Mouse (Mus musculus) hindbrain, embryonic 16.5 days (tissue): ENCODE data around the gene Ncoa1. TPM values are rescaled to one million over a fixed set of nuclear protein-coding genes. Genes with fewer than 3 reads are reported as not detected.

Source experiments
- ATAC-seq: fragments of 200-750 bp; cut with Nextera tagmentation; 2 replicates; pipeline ENCODE4 v1.8.0; 2017; ENCODE audit warnings: moderate TSS enrichment, moderate library complexity
- H3K27ac ChIP-seq: fragments of 300-500 bp; sonication (generic); 2 replicates; pipeline ENCODE4 v1.5.1; 2014; ENCODE audit warnings: low read depth, mild to moderate bottlenecking, control low read depth, low read length, moderate library complexity
- H3K27me3 ChIP-seq: fragments of 300-500 bp; sonication (generic); replicated peaks from 2 replicates; pipeline ENCODE4 v1.6.1; 2014; ENCODE audit warnings: low read length; ENCODE audit not compliant: control insufficient read depth, insufficient read depth
- H3K36me3 ChIP-seq: fragments of 300-500 bp; sonication (generic); 2 replicates; pipeline ENCODE4 v1.6.1; 2014; ENCODE audit warnings: mild to moderate bottlenecking, low read length, moderate library complexity, mixed read lengths; ENCODE audit not compliant: control insufficient read depth, insufficient read depth
- H3K4me1 ChIP-seq: fragments of 300-500 bp; sonication (generic); 2 replicates; pipeline ENCODE4 v1.6.1; 2014; ENCODE audit warnings: low read depth, low read length; ENCODE audit not compliant: control insufficient read depth, insufficient read depth
- H3K4me2 ChIP-seq: fragments of 300-500 bp; sonication (generic); 2 replicates; pipeline ENCODE4 v1.6.1; 2014; ENCODE audit warnings: mild to moderate bottlenecking, low read length, control low read depth, moderate library complexity
- H3K4me3 ChIP-seq: fragments of 300-500 bp; sonication (generic); 2 replicates; pipeline ENCODE4 v1.5.1; 2014; ENCODE audit warnings: mild to moderate bottlenecking, low read length, control low read depth, moderate library complexity
- H3K9ac ChIP-seq: fragments of 300-500 bp; sonication (generic); 2 replicates; pipeline ENCODE4 v1.6.1; 2014; ENCODE audit warnings: low read depth, mild to moderate bottlenecking, control low read depth, low read length, moderate library complexity
- H3K9me3 ChIP-seq: fragments of 300-500 bp; sonication (generic); 2 replicates; pipeline ENCODE4 v1.6.1; 2014; ENCODE audit warnings: mild to moderate bottlenecking, low read length, moderate library complexity; ENCODE audit not compliant: control insufficient read depth
- WGBS: fragments of 180-500 bp; shearing (Covaris S2); extraction: QIAGEN DNeasy Blood & Tissue Kit; methylation state at CpG from one replicate; pipeline ENCODE4 v1.1.7; 2014; 5-methylcytosine and 5-hydroxymethylcytosine counted together
- polyA plus RNA-seq: library from polyadenylated mRNA; unstranded; fragments of >200 nt; fragmentation: Nextera tagmentation; extraction: Ambion mirVana; gene quantifications from 2 replicates; pipeline ENCODE4 v1.2.1, GENCODE M21; 2015

Gene Ncoa1
- polyA plus RNA-seq, 1 experiment from 2014 or later, result 12.4 TPM

DNA sequence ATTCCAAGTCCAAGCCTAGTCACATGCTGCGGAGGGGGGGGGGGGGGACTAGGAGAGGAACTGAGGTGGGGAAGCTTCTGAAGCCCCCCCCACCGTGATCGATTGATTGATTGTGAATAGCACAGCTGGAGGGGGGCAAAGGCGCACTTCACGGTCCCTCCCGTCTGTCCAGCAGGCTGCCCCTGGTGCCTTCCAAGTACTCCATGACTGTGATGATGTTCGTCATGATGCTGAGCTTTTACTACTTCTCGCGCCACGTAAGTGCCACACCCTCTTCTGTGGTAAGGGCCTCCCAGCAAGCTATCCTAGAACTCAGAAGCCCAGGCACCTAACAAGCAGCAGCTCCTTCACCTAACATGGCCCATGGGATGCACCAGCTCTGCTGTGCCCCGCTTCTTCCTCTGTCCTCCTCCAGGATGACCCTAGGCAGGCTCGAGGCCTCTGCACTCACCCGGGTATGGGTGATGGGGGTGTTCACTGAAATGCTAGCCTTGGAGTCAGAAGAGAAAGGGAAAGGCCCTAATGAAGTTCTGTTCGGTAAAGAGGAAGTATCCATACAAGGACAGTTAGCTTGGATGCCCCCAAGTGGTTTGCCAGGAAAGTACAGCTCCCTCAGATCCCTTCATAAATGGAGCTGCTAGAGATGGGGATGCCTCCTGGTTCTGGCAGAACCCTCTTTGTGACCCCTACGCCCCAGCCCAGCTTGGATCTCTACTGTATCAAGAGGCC, 268.4 kb downstream of the Ncoa1 start:
- no peaks in the 10 kb centered on the region for H3K9me3 ChIP-seq
- H3K36me3 ChIP-seq, result peaks cover 27% of the 10 kb centered on the region
- no peak overlapping the region for H3K4me2 ChIP-seq
- no peak overlapping the region for H3K4me3 ChIP-seq
- 77% methylated on average over 15 of the region's 15 CpGs for WGBS
- no peaks in the 10 kb centered on the region for H3K27me3 ChIP-seq
- no peak for ATAC-seq
- no peak overlapping the region for H3K27ac ChIP-seq
- no peaks in the 10 kb centered on the region for H3K4me1 ChIP-seq
- no peak overlapping the region for H3K9ac ChIP-seq

DNA sequence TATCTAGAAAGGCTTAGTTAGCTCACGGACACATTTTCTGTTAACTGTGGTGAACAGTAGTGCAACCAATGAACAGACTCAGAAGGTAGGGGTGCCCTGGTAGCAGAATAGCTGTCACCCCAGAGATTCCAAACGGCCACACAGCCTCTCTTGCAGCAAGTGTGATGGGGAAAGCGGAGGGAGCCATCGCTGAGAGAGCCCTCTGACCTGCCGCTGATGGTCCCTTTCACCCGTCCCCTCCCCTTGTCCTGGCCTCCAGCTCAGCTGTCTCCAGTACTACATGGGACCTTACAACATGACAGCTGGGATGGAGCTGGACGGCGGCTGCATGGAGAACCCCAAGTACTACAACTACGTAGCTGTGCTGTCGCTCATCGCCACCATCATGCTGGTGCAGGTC, 270.9 kb downstream of the Ncoa1 start:
- H3K36me3 ChIP-seq, result peaks cover 16% of the 10 kb centered on the region
- H3K4me3 ChIP-seq, result no peak overlapping the region
- no peaks in the 10 kb centered on the region for H3K4me1 ChIP-seq
- WGBS, result 97% methylated on average over 11 of the region's 11 CpGs
- ATAC-seq, result no peak
- no peaks in the 10 kb centered on the region for H3K27me3 ChIP-seq
- no peaks in the 10 kb centered on the region for H3K9me3 ChIP-seq
- H3K9ac ChIP-seq, result no peak overlapping the region
- no peak overlapping the region for H3K27ac ChIP-seq
- no peak overlapping the region for H3K4me2 ChIP-seq

DNA sequence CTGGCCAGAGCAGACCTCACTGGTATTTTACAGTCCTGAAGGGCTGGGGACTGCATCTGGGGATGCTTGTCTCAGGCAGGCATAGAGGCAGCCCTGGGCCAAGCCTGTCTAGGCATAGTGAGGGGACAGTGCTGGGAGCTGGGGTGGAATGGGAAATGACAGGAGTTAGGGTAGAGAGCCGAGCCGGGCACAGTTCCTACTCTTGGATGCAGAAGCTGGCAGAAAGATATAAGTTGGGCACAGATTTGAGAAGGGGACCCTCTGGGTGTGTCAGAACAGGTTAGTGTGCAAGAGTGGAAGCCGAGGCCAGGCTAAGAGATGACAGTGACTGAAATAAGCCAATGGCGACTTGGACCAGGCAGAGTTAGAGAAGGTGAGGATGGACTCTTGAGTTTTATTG, 274.8 kb downstream of the Ncoa1 start:
- Histone ChIP-seq H3K9me3 (no peaks in the 10 kb centered on the region), H3K9ac (no peak overlapping the region), H3K4me1 (no peaks in the 10 kb centered on the region), H3K36me3 (peaks cover 21% of the 10 kb centered on the region), H3K27me3 (no peaks in the 10 kb centered on the region), H3K4me3 (no peak overlapping the region), H3K4me2 (no peak overlapping the region), H3K27ac (no peak overlapping the region)
- no peak for ATAC-seq
- 90% methylated on average over 4 of the region's 4 CpGs for WGBS

DNA sequence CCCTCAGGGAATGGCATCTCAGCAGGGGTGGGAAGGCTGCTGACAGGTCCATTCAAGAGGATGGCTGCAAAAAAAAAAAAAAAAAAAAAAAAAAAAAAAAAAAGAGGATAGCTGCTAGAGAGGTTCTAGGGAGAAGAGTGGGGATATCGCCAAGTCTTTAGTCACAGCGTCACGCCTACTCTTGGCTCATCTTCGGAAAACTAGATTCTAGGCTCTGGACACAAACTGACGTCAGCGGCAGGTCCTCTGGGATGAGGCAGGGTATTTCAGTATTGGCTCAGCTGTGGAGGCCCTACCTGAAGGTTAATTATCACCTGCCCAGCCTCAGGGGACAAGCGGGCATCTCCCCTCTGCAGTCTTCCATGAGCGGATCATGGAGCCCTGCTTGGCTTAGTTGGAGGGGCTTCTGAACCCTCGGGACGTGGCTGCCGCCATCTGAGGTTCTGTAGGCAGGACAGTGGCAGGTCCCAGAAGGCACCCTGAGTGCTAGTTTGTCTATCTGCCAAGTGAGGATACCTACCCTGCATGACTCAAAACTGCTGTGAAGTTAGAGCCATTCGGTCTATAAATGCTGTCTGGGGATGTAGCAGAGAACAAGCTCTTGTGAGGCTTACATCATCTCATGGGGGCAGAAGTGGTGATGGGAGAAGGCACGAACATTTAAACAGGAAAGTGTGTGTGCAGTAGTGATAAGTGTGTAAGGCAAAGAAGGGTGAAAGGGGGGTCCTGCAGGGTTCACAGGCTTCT, 275.4 kb downstream of the Ncoa1 start:
- H3K4me2 ChIP-seq, result no peak overlapping the region
- H3K36me3 ChIP-seq, result peaks cover 23% of the 10 kb centered on the region
- no peaks in the 10 kb centered on the region for H3K27me3 ChIP-seq
- 79% methylated on average over 13 of the region's 13 CpGs for WGBS
- no peak overlapping the region for H3K27ac ChIP-seq
- ATAC-seq, result no peak
- H3K9ac ChIP-seq, result no peak overlapping the region
- H3K4me3 ChIP-seq, result no peak overlapping the region
- H3K9me3 ChIP-seq, result no peaks in the 10 kb centered on the region
- no peaks in the 10 kb centered on the region for H3K4me1 ChIP-seq

DNA sequence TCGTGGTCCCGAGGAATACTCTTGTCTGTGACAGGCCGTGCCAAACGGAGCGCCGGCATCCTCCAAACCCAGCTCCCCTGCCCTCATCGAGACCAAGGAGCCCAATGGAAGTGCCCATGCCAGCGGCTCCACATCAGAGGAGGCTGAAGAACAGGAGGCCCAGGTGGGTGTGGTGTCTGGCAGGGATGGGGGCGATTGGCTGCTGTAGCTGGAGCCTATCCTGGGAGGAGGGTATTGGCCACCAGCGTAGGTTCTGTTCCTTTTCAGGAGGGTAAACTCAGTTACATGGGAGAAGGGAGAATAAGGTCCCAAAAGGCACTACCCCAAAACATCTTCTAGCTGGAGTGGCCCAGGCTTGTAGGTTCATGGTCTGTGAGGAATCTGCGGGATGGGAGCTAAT, 277.7 kb downstream of the Ncoa1 start:
- ATAC-seq, result no peak
- H3K27ac ChIP-seq, result no peak overlapping the region
- no peaks in the 10 kb centered on the region for H3K4me1 ChIP-seq
- 94% methylated on average over 11 of the region's 11 CpGs for WGBS
- H3K27me3 ChIP-seq, result no peaks in the 10 kb centered on the region
- no peaks in the 10 kb centered on the region for H3K9me3 ChIP-seq
- no peak overlapping the region for H3K4me3 ChIP-seq
- H3K36me3 ChIP-seq, result peaks cover 13% of the 10 kb centered on the region
- H3K4me2 ChIP-seq, result no peak overlapping the region
- no peak overlapping the region for H3K9ac ChIP-seq

DNA sequence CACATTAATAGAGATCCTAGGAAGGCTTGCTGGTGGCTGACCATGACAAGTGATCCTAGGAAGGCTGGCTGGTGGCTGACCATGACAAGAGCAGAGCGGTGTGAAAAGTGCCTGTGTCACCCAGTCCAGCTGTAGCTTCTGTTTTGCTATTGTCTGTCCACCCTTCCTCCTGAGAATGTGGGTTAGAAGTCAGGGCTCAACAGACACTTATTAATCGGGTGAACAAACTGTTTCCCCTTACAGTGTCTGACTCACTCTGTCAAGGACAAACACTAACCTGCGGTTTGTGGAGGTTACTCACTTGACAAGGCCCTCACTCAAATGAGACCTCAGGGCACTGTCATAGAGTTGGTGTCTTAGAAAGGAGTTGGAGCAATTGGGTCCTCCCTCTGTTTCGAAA, 278.3 kb downstream of the Ncoa1 start:
- H3K9me3 ChIP-seq, result no peaks in the 10 kb centered on the region
- ATAC-seq, result no peak

More for the DNA sequence above, 278.3 kb downstream of the Ncoa1 start:
- Histone ChIP-seq H3K36me3 (peaks cover 13% of the 10 kb centered on the region), H3K4me1 (no peaks in the 10 kb centered on the region), H3K9ac (no peak overlapping the region), H3K4me3 (no peak overlapping the region), H3K27me3 (no peaks in the 10 kb centered on the region), H3K27ac (no peak overlapping the region), H3K4me2 (no peak overlapping the region)
- 95% methylated on average over 4 of the region's 4 CpGs for WGBS

Other genes starting within 250 kb of the Ncoa1 start
- 7.4 and 7.6 TPM in 2 replicates for gene Ptrhd1, start 243.2 kb downstream of the Ncoa1 start, polyA plus RNA-seq
- gene Cenpo, start 242.9 kb downstream of the Ncoa1 start, polyA plus RNA-seq, result 7.3 and 8.4 TPM in 2 replicates
- 22.0 and 24.4 TPM in 2 replicates for gene Itsn2, start 115.5 kb upstream of the Ncoa1 start, polyA plus RNA-seq
- not detected in 2 replicates for gene Gm3625, start 115.7 kb upstream of the Ncoa1 start, polyA plus RNA-seq